Mouse (Mus musculus): ENCODE measurements at regions not wholly inside any gene's neighbourhood (a gene's known extent, or its start where the extent isn't known, plus 50 kb on each side); places are given as distances from the start of the nearest gene placed in this dataset.

- Histone ChIP-seq H3K4me1 (replicated peaks; ENCODE audit: control insufficient read depth, insufficient read depth, low read length) (no peaks in the 10 kb centered on the region), H3K4me2 (replicated peaks; ENCODE audit: low read depth, low read length) (no peak overlapping the region), H3K9ac (ENCODE audit: low read depth, low read length) (no peak overlapping the region), H3K9me3 (ENCODE audit: control insufficient read depth, low read length) (no peaks in the 10 kb centered on the region), H3K27ac (ENCODE audit: low read depth, low read length) (no peak overlapping the region), H3K4me3 (ENCODE audit: low read depth, low read length) (no peak overlapping the region), H3K36me3 (ENCODE audit: control insufficient read depth, insufficient read depth, low read length) (no peaks in the 10 kb centered on the region), H3K27me3 (ENCODE audit: control insufficient read depth, insufficient read depth, low read length) (no peaks in the 10 kb centered on the region)
- DNase-seq (ENCODE audit: low spot score) = no peak
- WGBS = 92% methylated on average over 6 of the region's 6 CpGs
- ATAC-seq (ENCODE audit: low FRiP score) = no peak
Observed at GRCm38 (mm10) chr1:90533481-90533880, 69.3 kb upstream of the Cops8 start.

DNA sequence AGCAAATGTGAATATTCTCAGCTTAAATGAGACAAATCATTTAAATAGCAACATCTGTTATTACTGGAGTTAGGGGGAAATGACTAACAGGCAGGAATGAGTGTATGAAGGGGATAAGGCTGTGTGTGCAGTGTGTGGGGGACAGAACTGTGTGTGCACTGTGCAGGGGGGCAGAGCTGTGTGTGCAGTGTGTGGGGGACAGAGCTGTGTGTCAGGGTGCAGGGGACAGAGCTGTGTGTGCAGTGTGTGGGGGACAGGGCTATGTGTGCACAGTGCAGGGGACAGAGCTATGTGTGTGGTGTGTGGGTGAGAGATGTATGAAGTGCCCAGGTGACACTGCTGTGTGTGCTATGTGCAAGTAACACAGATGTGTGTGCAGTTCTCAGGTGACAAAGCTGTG is 66.7 kb upstream of the Cops8 start:
- Histone ChIP-seq H3K9ac (ENCODE audit: low read depth, low read length) (no peak overlapping the region), H3K27ac (ENCODE audit: low read depth, low read length) (no peak overlapping the region), H3K4me1 (replicated peaks; ENCODE audit: control insufficient read depth, insufficient read depth, low read length) (no peaks in the 10 kb centered on the region), H3K4me2 (replicated peaks; ENCODE audit: low read depth, low read length) (no peak overlapping the region), H3K9me3 (ENCODE audit: control insufficient read depth, low read length) (no peaks in the 10 kb centered on the region), H3K27me3 (ENCODE audit: control insufficient read depth, insufficient read depth, low read length) (no peaks in the 10 kb centered on the region), H3K4me3 (ENCODE audit: low read depth, low read length) (no peak overlapping the region), H3K36me3 (ENCODE audit: control insufficient read depth, insufficient read depth, low read length) (no peaks in the 10 kb centered on the region)
- DNase-seq (ENCODE audit: low spot score) (no peak), ATAC-seq (ENCODE audit: low FRiP score) (no peak)

GRCm38 (mm10) chr1:90543801-90544795 is 58.7 kb upstream of the Cops8 start:
- Histone ChIP-seq H3K4me2 (replicated peaks; ENCODE audit: low read depth, low read length) (no peak overlapping the region), H3K27ac (ENCODE audit: low read depth, low read length) (peak overlapping the region; percentile 43; the same call in 1 of the 2 replicates), H3K36me3 (ENCODE audit: control insufficient read depth, insufficient read depth, low read length) (no peaks in the 10 kb centered on the region), H3K27me3 (ENCODE audit: control insufficient read depth, insufficient read depth, low read length) (no peaks in the 10 kb centered on the region), H3K9me3 (ENCODE audit: control insufficient read depth, low read length) (no peaks in the 10 kb centered on the region), H3K9ac (ENCODE audit: low read depth, low read length) (no peak overlapping the region), H3K4me3 (ENCODE audit: low read depth, low read length) (no peak overlapping the region), H3K4me1 (replicated peaks; ENCODE audit: control insufficient read depth, insufficient read depth, low read length) (no peaks in the 10 kb centered on the region)
- WGBS = 23% methylated on average over 19 of the region's 19 CpGs
- ATAC-seq (ENCODE audit: low FRiP score) (peak; percentile 73), DNase-seq (ENCODE audit: low spot score) (peak; percentile 71)

DNA sequence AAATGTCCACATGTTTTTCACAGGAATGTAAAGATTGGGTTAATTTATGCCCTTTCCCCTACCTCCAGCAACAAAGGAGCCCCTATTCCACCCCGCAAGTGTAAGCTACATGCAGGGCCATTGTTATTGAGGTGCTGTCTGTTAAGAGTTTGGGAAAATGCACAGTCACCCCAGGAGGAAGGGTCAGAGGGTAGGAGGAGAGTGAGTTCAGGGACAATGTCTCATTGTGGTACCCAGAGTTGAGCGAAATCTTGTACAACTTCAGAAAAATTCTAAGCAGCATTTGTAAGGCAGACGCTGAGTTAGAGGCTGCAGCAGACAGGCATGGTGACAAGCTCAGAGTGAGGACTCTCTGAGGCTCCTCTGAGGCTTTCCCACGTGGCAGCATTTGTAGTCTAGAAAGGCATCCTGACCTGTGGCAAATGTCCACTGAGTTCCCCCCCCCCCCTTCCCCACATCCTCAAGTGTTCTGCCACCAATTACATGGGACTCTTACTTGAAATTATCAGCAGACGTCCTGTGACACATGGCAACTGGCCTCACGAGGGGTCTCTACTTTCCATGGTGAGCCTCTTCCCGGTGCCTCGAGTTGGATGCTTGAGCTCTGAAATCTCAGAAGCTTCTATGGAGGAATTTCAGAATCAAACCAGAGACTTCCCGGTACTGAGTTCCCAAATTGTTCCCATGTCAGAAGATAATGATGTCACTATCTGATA is 57.8 kb upstream of the Cops8 start:
- no peaks in the 10 kb centered on the region for H3K9me3 ChIP-seq (ENCODE audit: control insufficient read depth, low read length)
- no peak overlapping the region for H3K9ac ChIP-seq (ENCODE audit: low read depth, low read length)
- H3K4me1 ChIP-seq (replicated peaks; ENCODE audit: control insufficient read depth, insufficient read depth, low read length) = no peaks in the 10 kb centered on the region
- WGBS = 23% methylated on average over 9 of the region's 9 CpGs
- peak overlapping the region; percentile 61 for H3K27ac ChIP-seq (ENCODE audit: low read depth, low read length)
- H3K27me3 ChIP-seq (ENCODE audit: control insufficient read depth, insufficient read depth, low read length) = no peaks in the 10 kb centered on the region
- no peak overlapping the region for H3K4me3 ChIP-seq (ENCODE audit: low read depth, low read length)
- DNase-seq (ENCODE audit: low spot score) (peak; percentile 64), ATAC-seq (ENCODE audit: low FRiP score) (peak; percentile 79)
- H3K4me2 ChIP-seq (replicated peaks; ENCODE audit: low read depth, low read length) = no peak overlapping the region
- no peaks in the 10 kb centered on the region for H3K36me3 ChIP-seq (ENCODE audit: control insufficient read depth, insufficient read depth, low read length)

DNA sequence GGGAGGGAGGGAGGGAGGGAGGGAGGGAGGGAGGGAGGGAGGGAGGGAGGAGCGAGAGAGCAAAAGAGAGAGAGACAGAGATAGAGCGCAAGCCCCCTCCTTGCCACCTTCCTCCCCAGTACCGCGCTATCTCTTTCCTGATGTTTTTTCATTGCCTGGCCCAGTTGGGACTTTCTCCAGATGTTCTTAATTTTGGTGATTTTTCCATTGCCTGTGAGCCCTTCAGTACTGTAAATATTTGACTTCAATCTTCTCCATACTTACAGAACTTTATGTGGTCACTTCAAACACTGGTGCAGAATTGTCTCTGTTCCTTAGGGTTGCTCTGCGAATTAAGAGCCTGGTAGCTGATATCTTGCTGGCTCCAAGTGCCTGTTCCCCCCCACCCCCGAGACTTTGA is 50.1 kb upstream of the Cops8 start:
- H3K4me3 ChIP-seq (ENCODE audit: low read depth, low read length) = no peak overlapping the region
- DNase-seq (ENCODE audit: low spot score) (no peak), ATAC-seq (ENCODE audit: low FRiP score) (no peak)
- no peaks in the 10 kb centered on the region for H3K9me3 ChIP-seq (ENCODE audit: control insufficient read depth, low read length)
- WGBS = 77% methylated on average over 5 of the region's 6 CpGs
- no peak overlapping the region for H3K27ac ChIP-seq (ENCODE audit: low read depth, low read length)
- H3K27me3 ChIP-seq (ENCODE audit: control insufficient read depth, insufficient read depth, low read length) = no peaks in the 10 kb centered on the region
- H3K9ac ChIP-seq (ENCODE audit: low read depth, low read length) = no peak overlapping the region
- no peak overlapping the region for H3K4me2 ChIP-seq (replicated peaks; ENCODE audit: low read depth, low read length)
- no peaks in the 10 kb centered on the region for H3K36me3 ChIP-seq (ENCODE audit: control insufficient read depth, insufficient read depth, low read length)
- no peaks in the 10 kb centered on the region for H3K4me1 ChIP-seq (replicated peaks; ENCODE audit: control insufficient read depth, insufficient read depth, low read length)
